Mouse (Mus musculus) ES-Bruce4 (cell line): ENCODE data around the gene Asb2.

Source experiments
- CTCF ChIP-seq: IDR thresholded peaks from one replicate; pipeline ENCODE4 v1.8.1; 2011; ENCODE audit warnings: low read depth, low read length
- EP300 ChIP-seq: IDR thresholded peaks from 2 replicates; pipeline ENCODE4 v1.6.1; 2011; ENCODE audit warnings: low read depth, low read length; ENCODE audit not compliant: insufficient read depth

- TF ChIP-seq CTCF (no peak), EP300 (no peak)
Observed at GRCm38 (mm10) chr12:103313871-103314639, 41.7 kb downstream of the Asb2 start.
